Mouse (Mus musculus) CH12.LX (cell line): ENCODE measurements around the gene Ell2. TPM values are rescaled to one million over a fixed set of nuclear protein-coding genes. Genes with fewer than 3 reads are reported as not detected.

Experiments used
- DNase-seq: peaks from one replicate; pipeline ENCODE4 v3.0.0-alpha.2; 2013; ENCODE audit errors: extremely low read depth
- H3K27ac ChIP-seq: 2 replicates; pipeline ENCODE4 v1.5.1; 2012; ENCODE audit warnings: low read depth, mild to moderate bottlenecking, control low read depth, moderate library complexity; ENCODE audit not compliant: insufficient read depth
- H3K27me3 ChIP-seq: replicated peaks from 2 replicates; pipeline ENCODE3; 2012; ENCODE audit warnings: inconsistent platforms
- H3K36me3 ChIP-seq, 2 experiments: replicated peaks in 1 of 2; 2 replicates each; pipeline versions ENCODE3 to v1.6.1; 2012; ENCODE audit warnings: inconsistent platforms in 1 of 2, low read length in 1 of 2, mild to moderate bottlenecking in 1 of 2, mixed read lengths in 1 of 2, moderate library complexity in 1 of 2; ENCODE audit not compliant: control insufficient read depth in 1 of 2, insufficient read depth in 1 of 2
- H3K4me1 ChIP-seq, 2 experiments: 2 replicates each; pipeline ENCODE4 v1.6.1; 2012; ENCODE audit warnings: inconsistent platforms in 1 of 2, moderate library complexity in 1 of 2; ENCODE audit not compliant: insufficient read depth in 2 of 2, control insufficient read depth in 1 of 2
- H3K4me2 ChIP-seq: 2 replicates; pipeline ENCODE4 v1.6.1; 2012; ENCODE audit warnings: low read depth, mild to moderate bottlenecking, control low read depth; ENCODE audit not compliant: poor library complexity, insufficient read depth, severe bottlenecking
- H3K4me3 ChIP-seq, 3 experiments: fragments of 150-350 bp in 1 of 3; sonication (generic) in 1 of 3; replicated peaks in 1 of 3; 2 replicates each; pipeline versions ENCODE3 to v1.5.1; 2011 to 2012; ENCODE audit warnings: low read depth in 2 of 3, low read length in 2 of 3, mild to moderate bottlenecking in 2 of 3, moderate library complexity in 2 of 3, control low read depth in 1 of 3, improper control_type of control experiment in 1 of 3, inconsistent platforms in 1 of 3, mixed read lengths in 1 of 3; ENCODE audit not compliant: poor library complexity in 1 of 3
- H3K79me2 ChIP-seq: replicated peaks from 2 replicates; pipeline ENCODE4 v1.6.1; 2012; ENCODE audit warnings: mild to moderate bottlenecking, moderate library complexity; ENCODE audit not compliant: control insufficient read depth, poor library complexity, insufficient read depth, severe bottlenecking; ENCODE audit errors: extremely low read depth
- H3K9ac ChIP-seq: 2 replicates; pipeline ENCODE4 v1.6.1; 2012; ENCODE audit warnings: low read depth, mild to moderate bottlenecking, control low read depth, moderate library complexity; ENCODE audit not compliant: insufficient read depth
- H3K9me3 ChIP-seq: replicated peaks from 2 replicates; pipeline ENCODE3; 2012; ENCODE audit warnings: low read length, inconsistent platforms, mixed read lengths
- BHLHE40 ChIP-seq: IDR thresholded peaks from 2 replicates; pipeline ENCODE4 v1.6.1; 2011; ENCODE audit warnings: mild to moderate bottlenecking, low read depth, low read length, improper control_type of control experiment
- CHD1 ChIP-seq: IDR thresholded peaks from 2 replicates; pipeline ENCODE4 v1.6.1; 2012; ENCODE audit warnings: low read depth, low read length, improper control_type of control experiment, inconsistent platforms
- CHD2 ChIP-seq: IDR thresholded peaks from 2 replicates; pipeline ENCODE4 v1.6.1; 2011; ENCODE audit warnings: low read length, improper control_type of control experiment
- EP300 ChIP-seq: IDR thresholded peaks from 2 replicates; pipeline ENCODE4 v1.6.1; 2011; ENCODE audit warnings: low read length, improper control_type of control experiment
- ETS1 ChIP-seq: conservative IDR thresholded peaks from 2 replicates; pipeline ENCODE4 v1.6.1; 2012; ENCODE audit warnings: low read depth, mild to moderate bottlenecking, inconsistent platforms, low read length, improper control_type of control experiment, moderate library complexity
- GABPA ChIP-seq: IDR thresholded peaks from 2 replicates; pipeline ENCODE4 v1.6.1; 2012; ENCODE audit warnings: low read depth, low read length, improper control_type of control experiment, inconsistent platforms; ENCODE audit not compliant: insufficient replicate concordance
- HCFC1 ChIP-seq: IDR thresholded peaks from 2 replicates; pipeline ENCODE4 v1.6.1; 2012; ENCODE audit warnings: low read depth, mild to moderate bottlenecking, inconsistent platforms, low read length, improper control_type of control experiment
- JUND ChIP-seq: conservative IDR thresholded peaks from 2 replicates; pipeline ENCODE4 v1.6.1; 2011; ENCODE audit warnings: low read depth, low read length, improper control_type of control experiment
- MAFK ChIP-seq: IDR thresholded peaks from 2 replicates; pipeline ENCODE4 v1.6.1; 2011; ENCODE audit warnings: low read length, improper control_type of control experiment; ENCODE audit not compliant: insufficient replicate concordance
- MAX ChIP-seq: IDR thresholded peaks from 2 replicates; pipeline ENCODE4 v1.6.1; 2011; ENCODE audit warnings: low read length, improper control_type of control experiment
- MEF2A ChIP-seq: IDR thresholded peaks from 2 replicates; pipeline ENCODE4 v1.6.1; 2014; ENCODE audit warnings: low read depth, mild to moderate bottlenecking, inconsistent platforms, low read length, improper control_type of control experiment, borderline replicate concordance
- MXI1 ChIP-seq: IDR thresholded peaks from 2 replicates; pipeline ENCODE4 v1.6.1; 2011; ENCODE audit warnings: mild to moderate bottlenecking, low read depth, low read length, improper control_type of control experiment
- MYC ChIP-seq: IDR thresholded peaks from 2 replicates; pipeline ENCODE4 v1.6.1; 2011; ENCODE audit warnings: low read depth, mild to moderate bottlenecking, improper control_type of control experiment, low read length
- SIN3A ChIP-seq: IDR thresholded peaks from 2 replicates; pipeline ENCODE4 v1.6.1; 2012; ENCODE audit warnings: low read length, improper control_type of control experiment, inconsistent platforms
- SMC3 ChIP-seq: IDR thresholded peaks from 2 replicates; pipeline ENCODE4 v1.6.1; 2011; ENCODE audit warnings: low read depth, low read length, improper control_type of control experiment
- TBP ChIP-seq: conservative IDR thresholded peaks from 2 replicates; pipeline ENCODE4 v1.6.1; 2011; ENCODE audit warnings: low read depth, low read length, improper control_type of control experiment
- TCF12 ChIP-seq: IDR thresholded peaks from 2 replicates; pipeline ENCODE4 v1.6.1; 2014; ENCODE audit warnings: low read depth, mild to moderate bottlenecking, inconsistent platforms, low read length, improper control_type of control experiment
- UBTF ChIP-seq: IDR thresholded peaks from 2 replicates; pipeline ENCODE4 v1.6.1; 2012; ENCODE audit warnings: low read depth, mild to moderate bottlenecking, inconsistent platforms, low read length, improper control_type of control experiment, moderate library complexity
- USF2 ChIP-seq: conservative IDR thresholded peaks from 2 replicates; pipeline ENCODE4 v1.6.1; 2011; ENCODE audit warnings: low read depth, low read length, improper control_type of control experiment
- ZC3H11A ChIP-seq: IDR thresholded peaks from 2 replicates; pipeline ENCODE4 v1.6.1; 2012; ENCODE audit warnings: low read depth, mild to moderate bottlenecking, inconsistent platforms, low read length, improper control_type of control experiment
- ZNF384 ChIP-seq: IDR thresholded peaks from 2 replicates; pipeline ENCODE4 v1.6.1; 2012; ENCODE audit warnings: low read depth, low read length, improper control_type of control experiment, inconsistent platforms
- dilution Hi-C: fragments of 300-500 bp; cut with MboI; formaldehyde crosslinking; loops from 2 replicates; pipeline ENCODE4 v1.14.3; 2020; ENCODE audit warnings: low sequenced_read_pairs; ENCODE audit not compliant: extremely low pct_unique_long_range_greater_than_20kb, extremely low pct_ligation_motif_present
- in situ Hi-C: fragments of 300-500 bp; cut with MboI; formaldehyde crosslinking; loops from 3 replicates; pipeline ENCODE4 v1.14.3; 2019; ENCODE audit warnings: low sequenced_read_pairs, low pct_ligation_motif_present, low pct_unique_long_range_greater_than_20kb, mixed read lengths
- polyA plus RNA-seq: library from polyadenylated mRNA; unstranded; fragments of >175 nt; gene quantifications from 2 replicates; pipeline ENCODE4 v1.2.1, GENCODE M21; 2012; ENCODE audit warnings: low read depth; ENCODE audit not compliant: insufficient read length
- total RNA-seq, 2 experiments: library from RNA; depleted of rRNA; stranded (reverse); fragments of 300-350 nt in 1 of 2; fragments of >200 nt in 1 of 2; gene quantifications; 2 replicates each; pipeline ENCODE4 v1.2.3; 2012 to 2014

Gene Ell2
- total and polyA plus RNA-seq, 3 experiments, result 44.4 to 123 (median 50.9) TPM

DNA sequence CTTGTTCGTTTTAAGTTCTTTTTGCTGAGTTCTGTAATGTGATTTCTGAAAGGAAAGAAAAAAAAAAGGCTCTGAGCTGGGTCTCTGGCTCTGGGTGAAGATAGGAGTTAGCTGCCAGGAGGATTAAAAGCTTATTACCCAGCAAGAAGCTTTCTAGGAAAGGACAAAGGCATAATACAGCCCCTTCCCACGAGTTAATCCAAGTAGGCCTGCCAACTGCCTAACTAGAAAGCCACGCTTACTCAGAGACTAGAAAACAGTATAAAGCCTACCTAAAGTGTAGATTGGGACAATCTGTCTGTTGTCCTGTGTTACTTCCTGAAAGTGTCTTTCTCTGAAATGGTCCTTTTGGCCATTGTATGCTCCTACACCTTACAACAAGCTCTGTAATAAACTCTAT lies 111.9 kb downstream of the Ell2 start:
- no peak overlapping the region for H3K4me2 ChIP-seq
- in situ Hi-C loops (no loop called here), dilution Hi-C loops (no loop called here)
- no peak for TF ChIP-seq HCFC1
- TF ChIP-seq EP300, result no peak
- TF ChIP-seq ZNF384, result no peak
- TF ChIP-seq JUND, result no peak
- no peak for TF ChIP-seq MXI1
- TF ChIP-seq UBTF, result no peak
- TF ChIP-seq TCF12, result no peak
- no peak for TF ChIP-seq ZC3H11A
- no peak for TF ChIP-seq MAFK
- H3K36me3 ChIP-seq, result no peaks in the 10 kb centered on the region
- H3K4me3 ChIP-seq, result no peak overlapping the region
- no peaks in the 10 kb centered on the region for H3K9me3 ChIP-seq
- no peaks in the 10 kb centered on the region for H3K27me3 ChIP-seq
- H3K27ac ChIP-seq, result no peak overlapping the region
- H3K79me2 ChIP-seq, result no peaks in the 10 kb centered on the region
- H3K9ac ChIP-seq, result no peak overlapping the region
- no peak for DNase-seq
- H3K4me1 ChIP-seq, result no peaks in the 10 kb centered on the region

DNA sequence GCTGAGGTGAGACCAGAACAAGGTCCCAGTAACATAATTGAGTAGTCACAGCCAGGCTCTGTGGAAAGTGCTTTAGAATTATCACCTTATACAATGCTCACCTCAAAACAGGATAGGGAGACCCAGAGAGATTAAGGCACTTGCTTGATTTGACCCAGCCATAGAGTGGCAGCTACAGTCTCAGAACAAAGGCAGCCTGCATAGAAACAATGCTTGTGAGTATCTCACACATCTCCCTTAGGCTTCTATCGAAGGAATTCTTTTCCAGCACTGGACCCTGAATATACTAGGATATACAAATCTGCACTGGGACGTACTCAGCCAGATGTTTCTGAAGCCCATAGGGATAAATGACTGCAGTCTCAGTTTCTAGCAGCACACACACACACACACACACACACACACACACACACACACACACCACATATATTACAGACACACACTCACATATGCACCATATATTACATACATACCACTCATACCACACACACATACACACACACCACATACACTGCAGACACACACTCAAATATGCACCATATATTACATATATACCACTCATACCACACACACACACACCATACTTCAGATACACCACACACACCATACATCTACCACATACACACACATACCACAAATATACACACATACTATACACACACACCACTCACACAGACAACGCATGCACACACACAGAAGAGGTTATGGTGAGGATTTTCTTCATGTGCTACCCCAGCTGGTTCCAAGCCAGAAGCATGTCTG lies 112.6 kb downstream of the Ell2 start:
- Histone ChIP-seq H3K4me3 (no peak overlapping the region), H3K4me2 (no peak overlapping the region), H3K9me3 (no peaks in the 10 kb centered on the region), H3K27me3 (no peaks in the 10 kb centered on the region), H3K9ac (no peak overlapping the region), H3K4me1 (no peaks in the 10 kb centered on the region), H3K27ac (no peak overlapping the region), H3K36me3 (no peaks in the 10 kb centered on the region), H3K79me2 (no peaks in the 10 kb centered on the region)
- in situ Hi-C loops, result no loop called here
- dilution Hi-C loops, result no loop called here
- no peak for TF ChIP-seq BHLHE40
- no peak for DNase-seq

- Histone ChIP-seq H3K36me3 (no peaks in the 10 kb centered on the region), H3K79me2 (no peaks in the 10 kb centered on the region), H3K9ac (no peak overlapping the region), H3K4me3 (no peak overlapping the region), H3K4me2 (no peak overlapping the region), H3K27ac (no peak overlapping the region), H3K9me3 (no peaks in the 10 kb centered on the region), H3K27me3 (no peaks in the 10 kb centered on the region), H3K4me1 (no peaks in the 10 kb centered on the region)
- no peak for DNase-seq
- in situ Hi-C loops, result no loop called here
- TF ChIP-seq GABPA, result no peak
- no peak for TF ChIP-seq MEF2A
- no peak for TF ChIP-seq SMC3
- TF ChIP-seq CHD2, result no peak
- TF ChIP-seq MAX, result no peak
- no peak for TF ChIP-seq ETS1
- TF ChIP-seq TBP, result no peak
- TF ChIP-seq CHD1, result no peak
- no peak for TF ChIP-seq USF2
- no peak for TF ChIP-seq MYC
- TF ChIP-seq SIN3A, result no peak
- dilution Hi-C loops, result no loop called here
Measured at GRCm38 (mm10) chr13:75819898-75820297, 113.3 kb downstream of the Ell2 start.
